Mouse (Mus musculus) bone marrow macrophage, adult 2 months (primary cell): Measurements from ENCODE around the gene Klk1b5. TPM values are rescaled to one million over a fixed set of nuclear protein-coding genes. Genes with fewer than 3 reads are reported as not detected.

Experiments
- H3K27ac ChIP-seq: 2 replicates; pipeline ENCODE4 v1.5.1; 2012; ENCODE audit warnings: low read depth, low read length; ENCODE audit not compliant: insufficient read depth
- H3K4me1 ChIP-seq: 2 replicates; pipeline ENCODE4 v1.6.1; 2012; ENCODE audit warnings: low read length; ENCODE audit not compliant: control insufficient read depth, insufficient read depth
- H3K4me3 ChIP-seq: 2 replicates; pipeline ENCODE4 v1.5.1; 2012; ENCODE audit warnings: mild to moderate bottlenecking, low read length, moderate library complexity; ENCODE audit not compliant: insufficient read depth
- CTCF ChIP-seq: IDR thresholded peaks from 2 replicates; pipeline ENCODE4 v1.5.1; 2012; ENCODE audit warnings: low read depth, mild to moderate bottlenecking, low read length, moderate library complexity
- POLR2A ChIP-seq: IDR thresholded peaks from 2 replicates; pipeline ENCODE4 v1.6.1; 2012; ENCODE audit warnings: mild to moderate bottlenecking, low read depth, low read length, borderline replicate concordance
- polyA plus RNA-seq: library from polyadenylated mRNA; stranded (reverse); fragments of >200 nt; gene quantifications from 2 replicates; pipeline ENCODE4 v1.2.4, GENCODE M21; 2012; ENCODE audit not compliant: missing spikeins, insufficient read depth, insufficient read length

Klk1b5 gene
- polyA plus RNA-seq, 1 experiment: not detected

DNA sequence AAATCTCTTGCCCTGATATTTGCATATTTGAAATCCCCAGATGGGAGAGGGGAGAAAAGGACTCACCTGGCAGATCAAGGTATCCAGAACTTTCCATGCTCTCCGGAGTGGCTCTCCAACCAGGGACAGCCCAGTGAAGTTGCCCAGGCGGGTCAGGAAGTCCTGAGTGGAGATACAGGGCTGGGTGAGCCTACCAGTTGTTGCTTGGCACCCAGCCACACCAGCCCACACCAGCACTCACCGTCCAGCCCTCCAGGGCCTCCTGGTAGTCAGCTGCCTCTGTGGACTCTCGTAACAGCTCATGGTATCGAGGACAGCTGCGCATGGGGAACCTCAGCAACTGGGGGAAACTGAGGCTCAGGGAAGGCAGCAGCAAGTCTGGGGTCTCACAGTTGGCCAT lies 39.2 kb downstream of the Klk1b5 start:
- TF ChIP-seq POLR2A: no peak
- no peak for TF ChIP-seq CTCF
- H3K4me3 ChIP-seq: no peak overlapping the region
- H3K4me1 ChIP-seq: peaks cover 1% of the 10 kb centered on the region; the same call in 1 of the 2 replicates
- H3K27ac ChIP-seq: no peak overlapping the region

- TF ChIP-seq POLR2A: no peak
- TF ChIP-seq CTCF: no peak
- H3K27ac ChIP-seq: no peak within 1 kb of the TSS
Observed at GRCm38 (mm10) chr7:44257278-44257677, 41.5 kb downstream of the Klk1b5 start, which contains the start of gene Acp4. Gene Acp4 (minus strand): TSS chr7:44257378.

GRCm38 (mm10) chr7:44260410-44260809 lies 44.7 kb downstream of the Klk1b5 start:
- no peak overlapping the region for H3K27ac ChIP-seq
- no peaks in the 10 kb centered on the region for H3K4me1 ChIP-seq
- no peak for TF ChIP-seq CTCF
- no peak for TF ChIP-seq POLR2A
- H3K4me3 ChIP-seq: no peak overlapping the region

More at GRCm38 (mm10) chr7:44257278-44257677, 41.5 kb downstream of the Klk1b5 start, which contains the start of gene Acp4:
- H3K4me1 ChIP-seq: no peaks in the 10 kb centered on the region
- no peak within 1 kb of the TSS for H3K4me3 ChIP-seq

GRCm38 (mm10) chr7:44261147-44261546 lies 45.4 kb downstream of the Klk1b5 start, which contains the start of gene Gm15517:
Gene Gm15517 (plus strand): TSS chr7:44261447.
- no peak within 1 kb of the TSS for H3K4me3 ChIP-seq
- no peak for TF ChIP-seq POLR2A
- no peak for TF ChIP-seq CTCF
- no peak within 1 kb of the TSS for H3K27ac ChIP-seq
- H3K4me1 ChIP-seq: no peaks in the 10 kb centered on the region

DNA sequence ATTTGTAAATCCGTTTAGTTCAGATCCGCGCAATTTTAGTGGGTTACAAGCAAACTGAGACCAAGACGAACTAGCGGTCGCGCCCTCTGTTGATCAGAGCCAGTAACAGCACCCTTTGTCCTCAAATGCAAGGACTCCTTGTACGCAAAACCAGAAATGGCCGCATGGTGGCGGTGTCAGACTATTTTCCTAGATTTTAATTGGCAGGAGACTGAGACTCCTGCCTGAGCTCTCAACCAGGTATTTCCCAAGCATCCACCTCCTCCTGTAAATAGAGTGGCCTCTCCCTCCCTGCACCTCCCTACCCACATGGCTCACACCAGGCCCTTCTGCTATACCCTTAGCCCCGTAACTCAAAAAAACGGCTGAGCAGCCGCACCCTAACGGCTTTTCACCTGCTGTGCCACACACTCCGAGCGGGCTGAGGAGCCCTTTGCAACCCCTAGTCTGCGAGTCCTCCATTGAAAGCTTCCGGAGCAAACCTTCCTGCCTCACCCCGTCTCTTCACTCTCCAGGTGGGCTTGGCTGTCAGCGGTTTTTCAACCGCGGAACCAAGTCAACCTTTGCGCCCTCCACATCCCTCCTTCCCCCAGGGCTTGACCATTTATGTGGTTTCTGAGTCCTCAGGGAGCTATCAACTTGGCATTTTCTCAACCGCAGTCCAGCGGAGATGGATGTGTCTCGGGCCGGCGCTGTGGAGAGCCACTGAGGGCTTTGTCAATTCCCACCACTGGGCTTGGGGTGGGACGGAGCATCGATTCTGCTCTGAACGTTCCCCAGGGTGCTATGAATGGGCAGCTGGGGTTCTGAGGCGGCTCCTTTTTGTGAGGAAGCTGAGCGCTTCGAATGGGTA lies 47.3 kb downstream of the Klk1b5 start:
- H3K4me1 ChIP-seq: no peaks in the 10 kb centered on the region
- no peak overlapping the region for H3K27ac ChIP-seq
- no peak for TF ChIP-seq POLR2A
- TF ChIP-seq CTCF: peak; percentile 87
- no peak overlapping the region for H3K4me3 ChIP-seq

GRCm38 (mm10) chr7:44268117-44268516 lies 52.4 kb downstream of the Klk1b5 start:
- H3K4me3 ChIP-seq: no peak overlapping the region
- no peak overlapping the region for H3K27ac ChIP-seq
- TF ChIP-seq POLR2A (no peak), CTCF (no peak)
- H3K4me1 ChIP-seq: no peaks in the 10 kb centered on the region

GRCm38 (mm10) chr7:44269397-44269796 lies 53.7 kb downstream of the Klk1b5 start:
- no peak for TF ChIP-seq POLR2A
- no peak for TF ChIP-seq CTCF
- Histone ChIP-seq H3K4me3 (no peak overlapping the region), H3K4me1 (no peaks in the 10 kb centered on the region), H3K27ac (no peak overlapping the region)

Other genes starting within 250 kb of the Klk1b5 start
- gene Klk1b1, start 249.2 kb upstream of the Klk1b5 start, polyA plus RNA-seq: not detected in 2 replicates
- gene Klk1b9, start 239.9 kb upstream of the Klk1b5 start, polyA plus RNA-seq: not detected in 2 replicates
- 1.4 and 2.8 TPM in 2 replicates for gene Klk1b11, start 220.1 kb upstream of the Klk1b5 start, polyA plus RNA-seq
- gene Klk1b26, start 203.8 kb upstream of the Klk1b5 start, polyA plus RNA-seq: not detected in 2 replicates
- gene Klk1b27, start 163.7 kb upstream of the Klk1b5 start, polyA plus RNA-seq: not detected in 2 replicates
- not detected in 2 replicates for gene Klk1b21, start 113.6 kb upstream of the Klk1b5 start, polyA plus RNA-seq
- gene Klk1b22, start 103.3 kb upstream of the Klk1b5 start, polyA plus RNA-seq: not detected in 2 replicates
- not detected in 2 replicates for gene Klk1b16, start 79.2 kb upstream of the Klk1b5 start, polyA plus RNA-seq
- not detected in 2 replicates for gene Klk1b24, start 27.7 kb upstream of the Klk1b5 start, polyA plus RNA-seq
- gene Klk1b3, start 17.8 kb upstream of the Klk1b5 start, polyA plus RNA-seq: not detected in 2 replicates
- not detected in 2 replicates for gene Klk1b4, start 8.5 kb upstream of the Klk1b5 start, polyA plus RNA-seq
- gene Klk1, start 9.4 kb downstream of the Klk1b5 start, polyA plus RNA-seq: not detected in 2 replicates
- not detected in 2 replicates for gene Gm36864, start 20.2 kb downstream of the Klk1b5 start, polyA plus RNA-seq
- 1.0 and 1.6 TPM in 2 replicates for gene 1700028J19Rik, start 30.8 kb downstream of the Klk1b5 start, polyA plus RNA-seq
- 18.4 and 21.7 TPM in 2 replicates for gene 2410002F23Rik, start 30.8 kb downstream of the Klk1b5 start, polyA plus RNA-seq
- not detected in 2 replicates for gene Acp4, start 41.4 kb downstream of the Klk1b5 start, polyA plus RNA-seq
- not detected in 2 replicates for gene Gm15517, start 45.5 kb downstream of the Klk1b5 start, polyA plus RNA-seq
- gene Clec11a, start 91.0 kb downstream of the Klk1b5 start, polyA plus RNA-seq: 0.19 TPM in 1 of 2 replicates, not detected in the other
- gene Shank1, start 94.3 kb downstream of the Klk1b5 start, polyA plus RNA-seq: not detected in 2 replicates
- 0.62 and 0.89 TPM in 2 replicates for gene Syt3, start 168.2 kb downstream of the Klk1b5 start, polyA plus RNA-seq
- gene 1700008O03Rik, start 169.9 kb downstream of the Klk1b5 start, polyA plus RNA-seq: 1.2 TPM in 1 of 2 replicates, not detected in the other
- not detected in 2 replicates for gene Lrrc4b, start 213.1 kb downstream of the Klk1b5 start, polyA plus RNA-seq
- gene Aspdh, start 249.4 kb downstream of the Klk1b5 start, polyA plus RNA-seq: not detected in 2 replicates